Comparison of ENCODE assay signal across 30 mouse cellular contexts in the genomic region with DNA sequence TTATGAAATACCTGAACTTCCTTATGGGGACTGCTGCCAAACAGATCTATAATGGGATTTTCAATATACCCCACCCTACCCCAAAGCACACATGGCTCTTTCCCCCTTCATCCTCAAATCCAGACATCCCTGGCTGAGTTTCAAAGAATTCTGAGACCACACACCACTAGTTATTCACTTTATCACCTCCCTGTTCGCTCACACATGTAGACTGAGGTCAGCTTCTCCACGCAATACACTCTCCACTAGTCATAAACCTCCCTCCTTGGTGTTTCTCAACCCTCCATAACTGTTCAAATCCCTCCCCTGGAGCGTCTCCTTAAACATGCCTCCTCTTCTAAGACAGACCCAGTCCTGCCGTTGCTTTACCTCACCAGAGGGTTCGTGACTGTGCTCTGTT. TPM values are rescaled to one million over a fixed set of nuclear protein-coding genes. Genes with fewer than 3 reads are reported as not detected.
DNase-seq lines count a peak whose midpoint lies in the region; ATAC-seq and TF ChIP-seq lines count a peak whose summit lies in the region.
"Had no signal": no experiment of that assay in that cellular context is flagged by ENCODE, and none has a peak within 500 bp of the region (broad histone marks: within the 10 kb centered on the region; RNA-seq: fewer than 3 reads in every experiment).

No protein-coding gene starts in this region.

- no peaks in the 10 kb centered on the region for H3K9me3 ChIP-seq in heart, embryonic 10.5 days
- H3K9me3 ChIP-seq in stomach, embryonic 16.5 days (replicated peaks; ENCODE audit: control insufficient read depth, low read length) = no peaks in the 10 kb centered on the region
- no peaks in the 10 kb centered on the region for H3K9me3 ChIP-seq in stomach, postnatal 0 days (ENCODE audit: control insufficient read depth, low read length)
- no peaks in the 10 kb centered on the region for H3K9me3 ChIP-seq in limb, embryonic 14.5 days (ENCODE audit: control insufficient read depth, low read length)
- H3K9me3 ChIP-seq in hindbrain, embryonic 10.5 days = no peaks in the 10 kb centered on the region
- H3K9me3 ChIP-seq: embryonic facial prominence, embryonic 10.5 days; embryonic facial prominence, embryonic 13.5 days; forebrain, embryonic 12.5 days; G1E; heart, embryonic 13.5 days; hindbrain, embryonic 12.5 days; hindbrain, embryonic 15.5 days had no signal

- DNase-seq in heart, adult 11 months = peak; percentile 75
- no peak for DNase-seq in heart, embryonic 10.5 days (ENCODE audit: low spot score)
- no peak for DNase-seq in stomach, postnatal 0 days (ENCODE audit: low spot score)
- DNase-seq in limb, embryonic 14.5 days (ENCODE audit: low spot score) = peak; percentile 66
- no peak for DNase-seq in adrenal gland, postnatal 25 days
- DNase-seq in hindbrain, embryonic 10.5 days (ENCODE audit: low spot score) = no peak
- DNase-seq: adrenal gland, postnatal 10 days; B cell, adult 2 months; cerebellum, adult 11 months; cerebellum, adult 2 months; cerebellum, adult 9-11 months; cerebellum, postnatal 36 days; embryo, embryonic 11 days; forebrain, postnatal 0 days; gastrocnemius, postnatal 14 days; heart, postnatal 4 days had no signal

- no peaks in the 10 kb centered on the region for H3K27me3 ChIP-seq in heart, embryonic 10.5 days (ENCODE audit: insufficient read depth, poor library complexity, severe bottlenecking)
- H3K27me3 ChIP-seq in stomach, embryonic 16.5 days (ENCODE audit: control insufficient read depth, insufficient read depth, low read length) = no peaks in the 10 kb centered on the region
- no peaks in the 10 kb centered on the region for H3K27me3 ChIP-seq in stomach, postnatal 0 days (ENCODE audit: control insufficient read depth, insufficient read depth, low read length)
- H3K27me3 ChIP-seq in limb, embryonic 14.5 days (ENCODE audit: control insufficient read depth, insufficient read depth, low read length) = no peaks in the 10 kb centered on the region
- H3K27me3 ChIP-seq in hindbrain, embryonic 10.5 days (ENCODE audit: insufficient read depth, poor library complexity, severe bottlenecking) = no peaks in the 10 kb centered on the region
- H3K27me3 ChIP-seq: CH12.LX; embryonic facial prominence, embryonic 13.5 days; forebrain, embryonic 12.5 days; heart, embryonic 13.5 days; hindbrain, embryonic 12.5 days; hindbrain, embryonic 15.5 days; Patski had no signal

- H3K36me3 ChIP-seq in heart, embryonic 10.5 days = no peaks in the 10 kb centered on the region
- no peaks in the 10 kb centered on the region for H3K36me3 ChIP-seq in stomach, embryonic 16.5 days (ENCODE audit: control insufficient read depth, insufficient read depth, low read length)
- H3K36me3 ChIP-seq in stomach, postnatal 0 days (ENCODE audit: control insufficient read depth, insufficient read depth, low read length) = no peaks in the 10 kb centered on the region
- no peaks in the 10 kb centered on the region for H3K36me3 ChIP-seq in limb, embryonic 14.5 days (ENCODE audit: control insufficient read depth, insufficient read depth, low read length)
- H3K36me3 ChIP-seq in hindbrain, embryonic 10.5 days = no peaks in the 10 kb centered on the region
- H3K36me3 ChIP-seq: embryonic facial prominence, embryonic 10.5 days; embryonic facial prominence, embryonic 13.5 days; forebrain, embryonic 12.5 days; heart, embryonic 13.5 days; hindbrain, embryonic 12.5 days; hindbrain, embryonic 15.5 days had no signal

- no peak for TF ChIP-seq EP300 in stomach, postnatal 0 days (optimal IDR thresholded peaks at IDR 0.05)

- no peak for TF ChIP-seq CTCF in stomach, postnatal 0 days (IDR thresholded peaks at IDR 0.05; ENCODE audit: low read depth)

- H3K27ac ChIP-seq in heart, embryonic 10.5 days = no peak overlapping the region
- H3K27ac ChIP-seq in stomach, embryonic 16.5 days (ENCODE audit: low read length) = 0 out of 2 replicates have a peak overlapping the region, but pooled peaks have one; percentile 4
- H3K27ac ChIP-seq in stomach, postnatal 0 days (replicated peaks) = no peak overlapping the region
- H3K27ac ChIP-seq in limb, embryonic 14.5 days (replicated peaks; ENCODE audit: low read depth, low read length) = 0 out of 2 replicates have a peak overlapping the region, but pooled peaks have one; percentile 33
- no peak overlapping the region for H3K27ac ChIP-seq in hindbrain, embryonic 10.5 days
- H3K27ac ChIP-seq: embryonic facial prominence, embryonic 10.5 days; forebrain, embryonic 12.5 days; heart, embryonic 13.5 days; hindbrain, embryonic 12.5 days; hindbrain, embryonic 15.5 days had no signal

- H3K9ac ChIP-seq in stomach, embryonic 16.5 days (ENCODE audit: low read length) = no peak overlapping the region
- no peak overlapping the region for H3K9ac ChIP-seq in stomach, postnatal 0 days (ENCODE audit: low read length)
- H3K9ac ChIP-seq in limb, embryonic 14.5 days (ENCODE audit: low read depth, low read length, severe bottlenecking) = no peak overlapping the region
- H3K9ac ChIP-seq: embryonic facial prominence, embryonic 13.5 days; forebrain, embryonic 12.5 days; forebrain, postnatal 0 days; heart, embryonic 13.5 days; hindbrain, embryonic 12.5 days; hindbrain, embryonic 15.5 days had no signal

- no peak overlapping the region for H3K4me2 ChIP-seq in stomach, embryonic 16.5 days (ENCODE audit: low read depth, low read length)
- H3K4me2 ChIP-seq in stomach, postnatal 0 days (replicated peaks; ENCODE audit: low read depth) = no peak overlapping the region
- no peak overlapping the region for H3K4me2 ChIP-seq in limb, embryonic 14.5 days (replicated peaks; ENCODE audit: low read depth, low read length, severe bottlenecking)
- H3K4me2 ChIP-seq: embryonic facial prominence, embryonic 13.5 days; forebrain, embryonic 12.5 days; heart, embryonic 13.5 days; hindbrain, embryonic 12.5 days; hindbrain, embryonic 15.5 days had no signal

- no peaks in the 10 kb centered on the region for H3K4me1 ChIP-seq in heart, embryonic 10.5 days
- H3K4me1 ChIP-seq in stomach, embryonic 16.5 days (ENCODE audit: control insufficient read depth, insufficient read depth, low read length) = peaks cover 6% of the 10 kb centered on the region; the same call in 1 of the 2 replicates
- H3K4me1 ChIP-seq in stomach, postnatal 0 days (replicated peaks; ENCODE audit: control insufficient read depth, insufficient read depth) = no peaks in the 10 kb centered on the region
- peaks cover 13% of the 10 kb centered on the region for H3K4me1 ChIP-seq in limb, embryonic 14.5 days (ENCODE audit: control insufficient read depth, insufficient read depth, low read length)
- H3K4me1 ChIP-seq in hindbrain, embryonic 10.5 days (replicated peaks) = peaks cover 15% of the 10 kb centered on the region
- H3K4me1 ChIP-seq: hindbrain, embryonic 12.5 days; hindbrain, embryonic 15.5 days had no signal

- no peak for ATAC-seq in stomach, embryonic 16.5 days (ENCODE audit: insufficient read depth, low FRiP score)
- ATAC-seq in stomach, postnatal 0 days (ENCODE audit: low FRiP score, low TSS enrichment) = no peak
- ATAC-seq in limb, embryonic 14.5 days (ENCODE audit: low FRiP score, low read depth) = peak; percentile 80
- ATAC-seq: Patski had no signal

- no peak overlapping the region for H3K4me3 ChIP-seq in heart, embryonic 10.5 days
- no peak overlapping the region for H3K4me3 ChIP-seq in stomach, embryonic 16.5 days (replicated peaks; ENCODE audit: low read length)
- no peak overlapping the region for H3K4me3 ChIP-seq in stomach, postnatal 0 days (ENCODE audit: low read depth, low read length)
- H3K4me3 ChIP-seq in limb, embryonic 14.5 days (replicated peaks; ENCODE audit: low read length) = no peak overlapping the region
- H3K4me3 ChIP-seq in hindbrain, embryonic 10.5 days = no peak overlapping the region
- H3K4me3 ChIP-seq: embryonic facial prominence, embryonic 10.5 days; embryonic facial prominence, embryonic 13.5 days; erythroblast, embryonic 14.5 days; forebrain, embryonic 12.5 days; gastrocnemius, adult 2 months; heart, embryonic 13.5 days; hindbrain, embryonic 12.5 days; hindbrain, embryonic 15.5 days had no signal

- 90% methylated on average over 5 of the region's 5 CpGs for WGBS in heart, embryonic 10.5 days
- WGBS in stomach, embryonic 16.5 days = 74% methylated on average over 5 of the region's 5 CpGs
- WGBS in stomach, postnatal 0 days = 60% methylated on average over 5 of the region's 5 CpGs
- WGBS in limb, embryonic 14.5 days = 38% methylated on average over 5 of the region's 5 CpGs
- WGBS in hindbrain, embryonic 10.5 days = 94% methylated on average over 5 of the region's 5 CpGs

- TF ChIP-seq POLR2A in limb, embryonic 14.5 days (IDR thresholded peaks at IDR 0.05; ENCODE audit: borderline replicate concordance, extremely low read depth, insufficient read depth, insufficient read length) = no peak

RNA-seq across cellular contexts. Expression of a gene that starts 30.6 kb away (rescaled TPM):
- polyA plus RNA-seq in heart, embryonic 10.5 days (2016; fragmentation: Nextera tagmentation; extraction: Ambion mirVana) = 1.1 and 1.5 TPM in 2 replicates
- polyA plus RNA-seq in stomach, embryonic 16.5 days (2015; fragmentation: Nextera tagmentation; extraction: Ambion mirVana) = 0.29 and 0.36 TPM in 2 replicates
- polyA plus RNA-seq in stomach, postnatal 0 days (2015; fragmentation: Nextera tagmentation; extraction: Ambion mirVana) = 0.18 TPM in 2 replicates
- polyA plus RNA-seq in limb, embryonic 14.5 days (2012; rRNA removed) = 1.5 and 2.7 TPM in 2 replicates
- polyA plus RNA-seq in limb, embryonic 14.5 days (2014; fragmentation: Nextera tagmentation; extraction: Ambion mirVana) = 1.6 and 2.4 TPM in 2 replicates
- total RNA-seq in adrenal gland, postnatal 25 days (2021) = not detected in 2 replicates
- 1.8 and 1.9 TPM in 2 replicates for polyA plus RNA-seq in hindbrain, embryonic 10.5 days (2016; fragmentation: Nextera tagmentation; extraction: Ambion mirVana)
- total RNA-seq: adrenal gland, adult 18-20 months; CH12.LX; G1E; gastrocnemius, adult 2 months; gastrocnemius, postnatal 14 days; heart, adult 18-20 months had no signal
- polyA plus RNA-seq: erythroblast, embryonic 14.5 days; G1E had no signal

RNA-seq across cellular contexts. Expression of a gene that starts 31.1 kb away (rescaled TPM):
- polyA plus RNA-seq in heart, embryonic 10.5 days (2016; fragmentation: Nextera tagmentation; extraction: Ambion mirVana) = 61.0 and 65.2 TPM in 2 replicates
- 43.7 and 46.6 TPM in 2 replicates for polyA plus RNA-seq in stomach, embryonic 16.5 days (2015; fragmentation: Nextera tagmentation; extraction: Ambion mirVana)
- 36.7 and 38.6 TPM in 2 replicates for polyA plus RNA-seq in stomach, postnatal 0 days (2015; fragmentation: Nextera tagmentation; extraction: Ambion mirVana)
- polyA plus RNA-seq in limb, embryonic 14.5 days (2012; rRNA removed) = 17.4 and 29.6 TPM in 2 replicates
- 58.8 and 64.3 TPM in 2 replicates for polyA plus RNA-seq in limb, embryonic 14.5 days (2014; fragmentation: Nextera tagmentation; extraction: Ambion mirVana)
- total RNA-seq in adrenal gland, postnatal 25 days (2021) = 25.8 and 27.0 TPM in 2 replicates
- 60.7 TPM in 2 replicates for polyA plus RNA-seq in hindbrain, embryonic 10.5 days (2016; fragmentation: Nextera tagmentation; extraction: Ambion mirVana)

Comparison
In these comparisons a context has a peak if more than half of its experiments do, and no peak if none do; other contexts are left out.
1. DNase-seq: peak in heart, adult 11 months (single experiment) and limb, embryonic 14.5 days (single experiment); none in heart, embryonic 10.5 days (single experiment), stomach, postnatal 0 days (single experiment), adrenal gland, postnatal 25 days (single experiment) and hindbrain, embryonic 10.5 days (single experiment).
2. H3K27ac ChIP-seq: peak in stomach, embryonic 16.5 days (single experiment) and limb, embryonic 14.5 days (single experiment); none in heart, embryonic 10.5 days (single experiment), stomach, postnatal 0 days (single experiment) and hindbrain, embryonic 10.5 days (single experiment).